Mouse (Mus musculus) lung, embryonic 14.5 days (tissue): Measurements from ENCODE around the gene Rasal2. TPM values are rescaled to one million over a fixed set of nuclear protein-coding genes. Genes with fewer than 3 reads are reported as not detected.

Source experiments
- ATAC-seq: fragments of 200-750 bp; cut with Nextera tagmentation; 2 replicates; pipeline ENCODE4 v1.8.0; 2017; ENCODE audit warnings: mild to moderate bottlenecking, moderate TSS enrichment, moderate library complexity; ENCODE audit not compliant: insufficient read depth
- DNase-seq: peaks from one replicate; pipeline ENCODE4 v3.0.0-alpha.2; 2015
- H3K27ac ChIP-seq: fragments of 300-500 bp; sonication (generic); 2 replicates; pipeline ENCODE4 v1.5.1; 2014; ENCODE audit warnings: low read depth, mild to moderate bottlenecking, moderate library complexity
- H3K27me3 ChIP-seq: fragments of 300-500 bp; sonication (generic); 2 replicates; pipeline ENCODE4 v1.6.1; 2014; ENCODE audit warnings: low read length, control low read depth; ENCODE audit not compliant: insufficient read depth
- H3K36me3 ChIP-seq: fragments of 300-500 bp; sonication (generic); 2 replicates; pipeline ENCODE4 v1.6.1; 2014; ENCODE audit warnings: control low read depth; ENCODE audit not compliant: insufficient read depth
- H3K4me1 ChIP-seq: fragments of 300-500 bp; sonication (generic); 2 replicates; pipeline ENCODE4 v1.6.1; 2014; ENCODE audit warnings: antibody characterized with exemption, control low read depth; ENCODE audit not compliant: insufficient read depth
- H3K4me2 ChIP-seq: fragments of 300-500 bp; sonication (generic); 2 replicates; pipeline ENCODE4 v1.6.1; 2014; ENCODE audit warnings: mild to moderate bottlenecking
- H3K4me3 ChIP-seq: fragments of 300-500 bp; sonication (generic); 2 replicates; pipeline ENCODE4 v1.5.1; 2014; ENCODE audit warnings: low read depth, low read length
- H3K9ac ChIP-seq: fragments of 300-500 bp; sonication (generic); 2 replicates; pipeline ENCODE4 v1.6.1; 2014
- H3K9me3 ChIP-seq: fragments of 300-500 bp; sonication (generic); 2 replicates; pipeline ENCODE4 v1.6.1; 2016; ENCODE audit warnings: low read depth, low read length, control low read depth
- CTCF ChIP-seq: IDR thresholded peaks from 2 replicates; pipeline ENCODE4 v1.5.1; 2016; ENCODE audit warnings: antibody characterized with exemption, low read depth
- WGBS: fragments of 180-500 bp; shearing (Covaris S2); extraction: QIAGEN DNeasy Blood & Tissue Kit; methylation state at CpG from one replicate; pipeline ENCODE4 v1.1.7; 2014; 5-methylcytosine and 5-hydroxymethylcytosine counted together
- polyA plus RNA-seq: library from polyadenylated mRNA; unstranded; fragments of >200 nt; fragmentation: Nextera tagmentation; extraction: Ambion mirVana; gene quantifications from 2 replicates; pipeline ENCODE4 v1.2.1, GENCODE M21; 2014

The Rasal2 gene
- polyA plus RNA-seq, 1 experiment from 2014 or later, result 10.3 TPM

- Histone ChIP-seq H3K4me2 (no peak overlapping the region), H3K36me3 (0 out of 2 replicates have a peak, but pooled peaks cover 4% of the 10 kb centered on the region), H3K27me3 (no peaks in the 10 kb centered on the region), H3K27ac (no peak overlapping the region), H3K9me3 (no peaks in the 10 kb centered on the region), H3K9ac (no peak overlapping the region), H3K4me1 (no peaks in the 10 kb centered on the region), H3K4me3 (no peak overlapping the region)
- no peak for TF ChIP-seq CTCF
- 91% methylated on average over 3 of the region's 3 CpGs for WGBS
- DNase-seq (no peak), ATAC-seq (no peak)
Measured at GRCm38 (mm10) chr1:157144621-157145020, 267.8 kb downstream of the Rasal2 start.

DNA sequence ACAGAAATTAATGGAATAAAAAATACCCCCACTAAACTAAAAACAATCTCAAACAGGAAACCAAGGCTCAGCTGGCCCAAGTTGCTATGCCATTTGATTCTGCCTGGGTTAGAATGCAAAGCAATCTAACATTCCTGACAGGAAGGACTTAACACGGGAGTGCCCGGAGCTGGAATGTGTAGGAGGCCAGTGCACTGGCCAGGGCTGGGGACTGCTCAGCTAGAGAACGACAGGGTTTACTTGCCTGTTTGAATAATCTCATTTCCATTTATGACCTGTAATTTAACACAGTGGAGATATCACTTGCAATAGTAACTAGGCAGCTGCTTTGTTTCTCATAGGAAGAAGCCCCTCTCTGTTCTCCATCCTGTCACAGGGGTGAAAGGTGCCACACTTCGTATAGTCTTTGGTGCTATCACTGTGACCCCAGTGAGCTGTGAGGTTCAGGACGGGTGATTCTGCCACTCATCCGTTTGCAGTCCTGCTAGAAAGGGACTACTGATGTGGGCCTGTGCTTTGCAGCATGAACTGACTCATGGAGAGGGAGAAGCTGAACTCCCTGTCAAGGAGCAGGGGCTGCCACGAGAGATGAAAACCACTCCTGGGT, 269.0 kb downstream of the Rasal2 start:
- Histone ChIP-seq H3K27ac (no peak overlapping the region), H3K4me2 (no peak overlapping the region), H3K4me1 (no peaks in the 10 kb centered on the region), H3K9ac (no peak overlapping the region), H3K9me3 (no peaks in the 10 kb centered on the region), H3K36me3 (0 out of 2 replicates have a peak, but pooled peaks cover 4% of the 10 kb centered on the region), H3K4me3 (no peak overlapping the region), H3K27me3 (no peaks in the 10 kb centered on the region)
- WGBS, result 28% methylated on average over 7 of the region's 7 CpGs
- no peak for TF ChIP-seq CTCF
- no peak for ATAC-seq
- no peak for DNase-seq

- no peaks in the 10 kb centered on the region for H3K4me1 ChIP-seq
- H3K27me3 ChIP-seq, result no peaks in the 10 kb centered on the region
- H3K9ac ChIP-seq, result no peak overlapping the region
- H3K4me3 ChIP-seq, result no peak overlapping the region
- no peak overlapping the region for H3K4me2 ChIP-seq
- DNase-seq (no peak), ATAC-seq (no peak)
- no peaks in the 10 kb centered on the region for H3K9me3 ChIP-seq
- no peak overlapping the region for H3K27ac ChIP-seq
- no peak for TF ChIP-seq CTCF
- WGBS, result 77% methylated on average over 3 of the region's 3 CpGs
- H3K36me3 ChIP-seq, result 0 out of 2 replicates have a peak, but pooled peaks cover 4% of the 10 kb centered on the region
Measured at GRCm38 (mm10) chr1:157141014-157141413, 271.4 kb downstream of the Rasal2 start.

DNA sequence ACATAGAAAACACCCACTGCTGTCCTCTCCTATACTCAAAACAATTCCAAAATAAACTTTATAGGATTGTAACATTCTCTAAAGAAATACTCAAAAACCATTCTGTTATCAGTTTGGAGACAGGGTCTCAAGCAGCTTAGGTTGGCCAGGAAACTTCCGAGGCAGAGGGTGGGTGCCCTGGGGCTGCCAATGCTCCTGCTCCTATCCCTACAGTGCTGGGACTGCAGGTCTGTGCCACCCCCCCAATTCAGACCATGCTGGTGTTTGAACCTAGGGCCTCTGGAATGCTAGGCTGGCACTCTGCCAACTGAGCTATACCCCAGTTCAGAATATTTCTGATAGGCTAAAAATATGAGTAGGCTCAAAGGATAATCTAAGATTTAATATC, 274.5 kb downstream of the Rasal2 start:
- H3K9ac ChIP-seq, result no peak overlapping the region
- H3K27me3 ChIP-seq, result no peaks in the 10 kb centered on the region
- no peak overlapping the region for H3K4me2 ChIP-seq
- 66% methylated on average over 1 of the region's 1 CpGs for WGBS
- H3K4me3 ChIP-seq, result no peak overlapping the region
- H3K4me1 ChIP-seq, result no peaks in the 10 kb centered on the region
- TF ChIP-seq CTCF, result no peak
- no peaks in the 10 kb centered on the region for H3K36me3 ChIP-seq
- H3K9me3 ChIP-seq, result no peaks in the 10 kb centered on the region
- ATAC-seq (0 out of 2 replicates have a peak, but pooled peaks have one; percentile 53), DNase-seq (no peak)
- H3K27ac ChIP-seq, result no peak overlapping the region

- DNase-seq (peak; percentile 85), ATAC-seq (peak; percentile 96)
- Histone ChIP-seq H3K9me3 (no peaks in the 10 kb centered on the region), H3K9ac (no peak overlapping the region), H3K27ac (no peak overlapping the region), H3K27me3 (no peaks in the 10 kb centered on the region), H3K4me1 (no peaks in the 10 kb centered on the region), H3K36me3 (no peaks in the 10 kb centered on the region), H3K4me3 (no peak overlapping the region), H3K4me2 (no peak overlapping the region)
- no peak; the same call in 1 of the 2 replicates for TF ChIP-seq CTCF
- WGBS, result 59% methylated on average over 9 of the region's 9 CpGs
Measured at GRCm38 (mm10) chr1:157137132-157137853, 275.1 kb downstream of the Rasal2 start.

- Histone ChIP-seq H3K9ac (no peak overlapping the region), H3K4me3 (no peak overlapping the region), H3K36me3 (no peaks in the 10 kb centered on the region), H3K9me3 (no peaks in the 10 kb centered on the region), H3K4me2 (no peak overlapping the region), H3K4me1 (no peaks in the 10 kb centered on the region), H3K27ac (no peak overlapping the region), H3K27me3 (no peaks in the 10 kb centered on the region)
- no peak for TF ChIP-seq CTCF
- 92% methylated on average over 2 of the region's 2 CpGs for WGBS
- DNase-seq (peak; percentile 44), ATAC-seq (peak; percentile 77; the same call in 1 of the 2 replicates)
Measured at GRCm38 (mm10) chr1:157128219-157128618, 284.2 kb downstream of the Rasal2 start.

- no peak overlapping the region for H3K9ac ChIP-seq
- DNase-seq (no peak), ATAC-seq (no peak)
- no peaks in the 10 kb centered on the region for H3K27me3 ChIP-seq
- no peak overlapping the region for H3K27ac ChIP-seq
- H3K36me3 ChIP-seq, result no peaks in the 10 kb centered on the region
- no peak overlapping the region for H3K4me2 ChIP-seq
- no peaks in the 10 kb centered on the region for H3K9me3 ChIP-seq
- H3K4me1 ChIP-seq, result no peaks in the 10 kb centered on the region
- no peak for TF ChIP-seq CTCF
- H3K4me3 ChIP-seq, result no peak overlapping the region
- 44% methylated on average over 3 of the region's 3 CpGs for WGBS
Measured at GRCm38 (mm10) chr1:157123836-157124235, 288.6 kb downstream of the Rasal2 start.
